Mouse (Mus musculus): ENCODE measurements around the gene Cabp4.

Gene Cabp4

GRCm38 (mm10) chr19:4125741-4126696, 17.8 kb downstream of the Cabp4 start, which contains the start of gene Aip:
Gene Aip, minus strand, starts transcription at chr19:4125858.
- CTCF ChIA-PET, result interaction anchor here (0.9 to 1.6 kb wide), 2 partner anchors 39 to 75 kb away, joined by 3 to 5 read pairs; partner anchors contain the start of gene Rad9a

- CTCF ChIA-PET, result interaction anchor here (0.6 to 1.6 kb wide), 6 partner anchors 12 to 158 kb away, joined by 3 to 6 read pairs (median 4); partner anchors contain the start of genes AC109138.7, Clcf1 and Rad9a
These were observed 18.6 kb downstream of the Cabp4 start for GRCm38 (mm10) chr19:4125268-4125667.

GRCm38 (mm10) chr19:4124432-4124831, 19.4 kb downstream of the Cabp4 start:
- CTCF ChIA-PET, result interaction anchor here (0.6 to 1.6 kb wide), 5 partner anchors 68 to 159 kb away, joined by 3 to 5 read pairs (median 3); partner anchors contain the start of genes AC109138.7, Clcf1 and Rad9a

- CTCF ChIA-PET, result interaction anchor here (0.7 to 1.5 kb wide), 2 partner anchors 15 to 78 kb away, joined by 3 to 6 read pairs; no protein-coding TSS in a partner anchor
These were observed 21.1 kb downstream of the Cabp4 start for GRCm38 (mm10) chr19:4122411-4123370.

GRCm38 (mm10) chr19:4121896-4122295, 21.9 kb downstream of the Cabp4 start:
- CTCF ChIA-PET, result interaction anchor here (0.5 kb wide), 1 partner anchor 1847 kb away, joined by 16 read pairs; no protein-coding TSS in a partner anchor

- CTCF ChIA-PET, result interaction anchor here (0.5 to 0.6 kb wide), 2 partner anchors 118 to 1848 kb away, joined by 8 to 16 read pairs; no protein-coding TSS in a partner anchor
These were observed 22.6 kb downstream of the Cabp4 start for GRCm38 (mm10) chr19:4121097-4121805.

- CTCF ChIA-PET, result no interaction called here
These were observed 23.3 kb downstream of the Cabp4 start for GRCm38 (mm10) chr19:4120496-4120895.

- CTCF ChIA-PET, result no interaction called here
These were observed 23.9 kb downstream of the Cabp4 start for GRCm38 (mm10) chr19:4119716-4120487.

- CTCF ChIA-PET, result interaction anchor here (0.6 kb wide), 2 partner anchors 190 to 249 kb away, joined by 3 to 8 read pairs; no protein-coding TSS in a partner anchor
These were observed 25.5 kb downstream of the Cabp4 start for GRCm38 (mm10) chr19:4118350-4118749.

GRCm38 (mm10) chr19:4117006-4117405, 26.8 kb downstream of the Cabp4 start:
- CTCF ChIA-PET, result no interaction called here

GRCm38 (mm10) chr19:4115816-4116215, 28.0 kb downstream of the Cabp4 start:
- CTCF ChIA-PET, result interaction anchor here (0.6 kb wide), 2 partner anchors 62 to 126 kb away, joined by 5 read pairs; no protein-coding TSS in a partner anchor

- CTCF ChIA-PET, result interaction anchor here (0.5 kb wide), 1 partner anchor 262 kb away, joined by 5 read pairs; no protein-coding TSS in a partner anchor
These were observed 28.7 kb downstream of the Cabp4 start for GRCm38 (mm10) chr19:4115144-4115543.

- CTCF ChIA-PET, result interaction anchor here (1.0 kb wide), 1 partner anchor 93 kb away, joined by 3 read pairs; no protein-coding TSS in a partner anchor
These were observed 29.3 kb downstream of the Cabp4 start for GRCm38 (mm10) chr19:4114551-4114950.

- CTCF ChIA-PET, result interaction anchor here (1.0 kb wide), 1 partner anchor 94 kb away, joined by 3 read pairs; no protein-coding TSS in a partner anchor
These were observed 30.0 kb downstream of the Cabp4 start for GRCm38 (mm10) chr19:4113806-4114230.

GRCm38 (mm10) chr19:4113186-4113805, 30.5 kb downstream of the Cabp4 start:
- CTCF ChIA-PET, result no interaction called here

GRCm38 (mm10) chr19:4112063-4112960, 31.5 kb downstream of the Cabp4 start:
- CTCF ChIA-PET, result interaction anchor here (0.6 kb wide), 1 partner anchor 137 kb away, joined by 3 read pairs; no protein-coding TSS in a partner anchor

GRCm38 (mm10) chr19:4108535-4108934, 35.3 kb downstream of the Cabp4 start:
- CTCF ChIA-PET, result no interaction called here

- CTCF ChIA-PET, result no interaction called here
These were observed 37.2 kb downstream of the Cabp4 start for GRCm38 (mm10) chr19:4106654-4107053.

All from spleen, embryonic (tissue).